Mouse (Mus musculus) small intestine, adult 2 months (tissue): ENCODE measurements around the gene Kifap3. TPM values are rescaled to one million over a fixed set of nuclear protein-coding genes. Genes with fewer than 3 reads are reported as not detected.

ENCODE experiments used
- H3K27ac ChIP-seq: fragments of 200-500 bp; 2 replicates; pipeline ENCODE4 v1.5.1; 2012; ENCODE audit warnings: low read depth, low read length, control low read depth, inconsistent platforms; ENCODE audit not compliant: insufficient read depth
- H3K27me3 ChIP-seq: fragments of 200-500 bp; 2 replicates; pipeline ENCODE4 v1.6.1; 2012; ENCODE audit warnings: mild to moderate bottlenecking, moderate library complexity, low read length, inconsistent platforms; ENCODE audit not compliant: control insufficient read depth, insufficient read depth
- H3K36me3 ChIP-seq: fragments of 200-500 bp; 2 replicates; pipeline ENCODE4 v1.6.1; 2012; ENCODE audit warnings: mild to moderate bottlenecking, low read length, control low read depth, inconsistent platforms; ENCODE audit not compliant: control insufficient read depth, insufficient read depth
- H3K4me1 ChIP-seq: fragments of 200-500 bp; 2 replicates; pipeline ENCODE4 v1.6.1; 2012; ENCODE audit warnings: low read length, inconsistent platforms, mixed read lengths; ENCODE audit not compliant: control insufficient read depth, insufficient read depth, insufficient read length
- H3K4me3 ChIP-seq: fragments of 200-500 bp; 2 replicates; pipeline ENCODE4 v1.5.1; 2012; ENCODE audit warnings: low read depth, mild to moderate bottlenecking, control low read depth, inconsistent platforms, low read length, moderate library complexity
- CTCF ChIP-seq: fragments of 200-500 bp; IDR thresholded peaks from 2 replicates; pipeline ENCODE4 v1.5.1; 2012; ENCODE audit warnings: low read depth, mild to moderate bottlenecking, control low read depth, inconsistent platforms, low read length, moderate library complexity, mixed read lengths; ENCODE audit not compliant: insufficient replicate concordance, insufficient read length; ENCODE audit errors: extremely low read depth
- POLR2A ChIP-seq: fragments of 200-500 bp; IDR thresholded peaks from 2 replicates; pipeline ENCODE4 v1.6.1; 2012; ENCODE audit warnings: low read depth, mild to moderate bottlenecking, control low read depth, inconsistent platforms, low read length, moderate library complexity
- WGBS: fragments of 180-500 bp; shearing (Covaris S2); methylation state at CpG from one replicate; pipeline ENCODE4 v1.1.7; 2018; 5-methylcytosine and 5-hydroxymethylcytosine counted together
- polyA plus RNA-seq: library from polyadenylated mRNA; depleted of rRNA; stranded (reverse); fragments of >200 nt; gene quantifications from 2 replicates; pipeline ENCODE4 v1.2.3, GENCODE M21; 2012

Gene Kifap3
- polyA plus RNA-seq, 1 experiment = 0.49 TPM

DNA sequence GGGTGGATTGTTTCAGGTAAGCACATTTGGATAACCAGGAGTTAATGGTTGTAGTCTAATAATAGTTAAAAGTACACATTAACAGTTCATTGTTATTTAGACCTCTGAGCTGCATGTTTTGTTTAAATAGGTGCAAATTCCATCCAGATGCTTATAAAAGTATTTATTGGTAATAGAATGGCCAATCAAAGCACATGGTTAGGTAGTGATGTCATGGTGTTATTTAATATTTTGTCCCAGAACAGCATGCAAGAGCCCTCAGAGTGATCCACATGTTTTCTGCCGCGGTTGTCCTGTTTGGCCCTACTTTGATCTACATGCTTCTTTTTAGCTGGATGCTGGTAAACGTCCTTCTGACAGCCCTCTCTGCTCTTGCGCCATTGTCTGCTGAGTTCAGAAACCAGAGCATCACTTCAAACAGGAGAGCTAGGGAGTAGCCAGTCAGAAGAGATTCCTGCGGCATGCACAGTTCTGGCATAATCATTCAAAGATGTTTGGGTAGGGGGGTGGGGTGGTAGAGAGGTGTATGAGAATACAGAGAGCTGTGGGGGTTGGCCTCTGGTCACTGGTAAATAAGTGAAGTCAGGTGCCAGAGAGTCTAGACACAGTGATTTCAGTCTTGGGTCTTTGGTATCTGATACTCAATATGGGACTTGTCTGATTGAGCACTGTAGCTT lies 73.6 kb downstream of the Kifap3 start:
- Histone ChIP-seq H3K27ac (no peak overlapping the region), H3K4me1 (no peaks in the 10 kb centered on the region), H3K27me3 (no peaks in the 10 kb centered on the region), H3K36me3 (no peaks in the 10 kb centered on the region), H3K4me3 (no peak overlapping the region)
- no peak for TF ChIP-seq CTCF
- 66% methylated on average over 5 of the region's 5 CpGs for WGBS

DNA sequence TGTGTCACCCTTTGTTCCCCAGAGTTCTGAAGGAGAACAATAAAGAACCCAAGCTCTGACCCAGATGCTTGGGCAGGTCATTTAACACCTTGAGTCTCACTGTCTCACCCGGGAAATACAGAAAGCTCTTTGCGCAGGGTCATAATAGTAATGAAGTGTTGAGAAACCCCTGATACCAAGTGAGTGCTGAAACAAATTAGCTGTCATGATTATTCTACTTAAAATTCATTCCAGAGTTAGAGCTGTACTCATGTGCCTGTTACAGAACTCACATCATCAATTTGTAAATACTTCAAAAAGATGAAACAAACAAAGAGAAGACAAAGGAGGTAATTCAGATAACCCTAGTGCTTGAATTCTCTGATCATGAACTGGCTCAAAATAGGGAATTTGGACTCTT lies 79.0 kb downstream of the Kifap3 start:
- Histone ChIP-seq H3K27me3 (no peaks in the 10 kb centered on the region), H3K4me3 (no peak overlapping the region), H3K36me3 (no peaks in the 10 kb centered on the region), H3K4me1 (no peaks in the 10 kb centered on the region), H3K27ac (no peak overlapping the region)
- WGBS = 81% methylated on average over 2 of the region's 2 CpGs
- TF ChIP-seq POLR2A (no peak), CTCF (no peak)

- no peak overlapping the region for H3K4me3 ChIP-seq
- no peak overlapping the region for H3K27ac ChIP-seq
- H3K4me1 ChIP-seq = no peaks in the 10 kb centered on the region
- no peaks in the 10 kb centered on the region for H3K27me3 ChIP-seq
- no peak for TF ChIP-seq CTCF
- TF ChIP-seq POLR2A = no peak
- peaks cover 1% of the 10 kb centered on the region for H3K36me3 ChIP-seq
Measured at GRCm38 (mm10) chr1:163861538-163861937, 82.2 kb downstream of the Kifap3 start.

- TF ChIP-seq CTCF (no peak), POLR2A (no peak)
- 88% methylated on average over 3 of the region's 3 CpGs for WGBS
Measured at GRCm38 (mm10) chr1:163873158-163873557, 93.8 kb downstream of the Kifap3 start.

DNA sequence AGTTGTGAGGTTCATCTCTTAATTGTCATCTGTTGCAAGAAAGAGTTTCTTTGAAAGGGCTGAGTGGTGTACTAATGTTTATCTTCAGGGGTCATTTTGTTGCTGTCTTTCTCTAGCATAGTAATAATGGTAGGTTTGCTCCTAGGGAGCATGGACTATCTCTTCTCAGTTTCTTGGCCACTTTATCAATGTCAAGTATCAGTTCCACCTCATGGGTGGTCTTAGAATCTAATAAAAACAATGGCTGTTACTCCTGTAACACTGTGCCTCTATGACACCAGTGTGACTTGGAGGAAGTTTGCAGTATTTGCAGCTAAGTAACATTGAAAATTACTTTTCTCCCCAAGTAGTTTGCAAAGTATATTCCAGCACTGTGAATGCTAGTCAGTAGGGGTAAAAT lies 110.2 kb downstream of the Kifap3 start:
- no peaks in the 10 kb centered on the region for H3K4me1 ChIP-seq
- H3K4me3 ChIP-seq = no peak overlapping the region
- H3K27me3 ChIP-seq = no peaks in the 10 kb centered on the region
- H3K36me3 ChIP-seq = no peaks in the 10 kb centered on the region
- H3K27ac ChIP-seq = no peak overlapping the region
- TF ChIP-seq CTCF = no peak
- no peak for TF ChIP-seq POLR2A

More at GRCm38 (mm10) chr1:163873158-163873557, 93.8 kb downstream of the Kifap3 start:
- Histone ChIP-seq H3K4me3 (no peak overlapping the region), H3K36me3 (no peaks in the 10 kb centered on the region), H3K27me3 (no peaks in the 10 kb centered on the region), H3K4me1 (no peaks in the 10 kb centered on the region), H3K27ac (no peak overlapping the region)

DNA sequence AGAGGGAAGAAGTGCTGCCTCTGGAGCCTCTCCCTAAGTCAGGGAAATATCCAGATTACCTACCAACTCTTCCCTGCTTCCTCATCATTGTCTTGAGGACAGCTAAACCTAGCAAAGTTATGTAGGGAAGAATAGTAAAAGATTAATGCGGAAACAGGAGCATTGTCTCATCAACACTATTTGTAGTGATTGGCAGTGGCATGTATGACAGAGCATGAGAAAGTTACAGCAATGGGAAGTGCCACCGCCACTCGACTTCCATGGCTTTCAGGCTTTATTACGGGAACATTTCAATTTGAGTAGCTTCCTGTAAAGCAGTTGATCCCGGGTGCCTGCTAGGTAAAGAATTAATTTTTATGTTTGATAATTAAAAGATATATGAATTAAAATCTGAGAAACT lies 113.9 kb downstream of the Kifap3 start:
- Histone ChIP-seq H3K27ac (no peak overlapping the region), H3K4me1 (no peaks in the 10 kb centered on the region), H3K4me3 (no peak overlapping the region), H3K36me3 (no peaks in the 10 kb centered on the region), H3K27me3 (no peaks in the 10 kb centered on the region)
- 94% methylated on average over 5 of the region's 5 CpGs for WGBS
- no peak for TF ChIP-seq POLR2A
- TF ChIP-seq CTCF = no peak

GRCm38 (mm10) chr1:163893774-163894527 lies 114.6 kb downstream of the Kifap3 start:
- H3K27ac ChIP-seq = no peak overlapping the region
- no peaks in the 10 kb centered on the region for H3K36me3 ChIP-seq
- TF ChIP-seq POLR2A (no peak), CTCF (no peak)
- 86% methylated on average over 11 of the region's 11 CpGs for WGBS
- H3K4me3 ChIP-seq = no peak overlapping the region
- no peaks in the 10 kb centered on the region for H3K27me3 ChIP-seq
- H3K4me1 ChIP-seq = no peaks in the 10 kb centered on the region
